ENCODE assay signal across 8 mouse cellular contexts in the genomic region with DNA sequence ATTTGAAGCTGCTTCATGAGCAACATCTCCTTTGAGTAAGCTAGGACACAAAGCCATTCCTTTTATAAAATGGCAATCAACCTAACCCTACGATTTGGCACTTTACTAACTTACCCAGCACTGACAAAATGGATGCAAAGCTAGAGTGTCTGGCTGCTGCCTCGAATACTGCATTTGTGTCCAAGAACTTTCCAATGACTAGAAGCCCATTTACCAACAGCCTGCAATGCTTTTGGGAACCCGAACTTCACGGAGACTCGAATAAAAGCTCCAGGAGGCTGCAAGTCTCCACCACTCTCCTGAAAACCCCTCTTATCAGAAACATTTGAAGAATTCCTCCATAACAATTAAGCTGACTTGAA. TPM values are rescaled to one million over a fixed set of nuclear protein-coding genes. Genes with fewer than 3 reads are reported as not detected.
DNase-seq lines count a peak whose midpoint lies in the region; ATAC-seq and TF ChIP-seq lines count a peak whose summit lies in the region.

No protein-coding gene starts in this region.

- H3K4me1 ChIP-seq in bone marrow macrophage, adult 2 months (ENCODE audit: control insufficient read depth, insufficient read depth, low read length), result peaks cover 17% of the 10 kb centered on the region
- peaks cover 13% of the 10 kb centered on the region for H3K4me1 ChIP-seq in forebrain, postnatal 0 days (ENCODE audit: insufficient read depth)

- H3K36me3 ChIP-seq in forebrain, postnatal 0 days (ENCODE audit: insufficient read depth), result no peaks in the 10 kb centered on the region
- no peaks in the 10 kb centered on the region for H3K36me3 ChIP-seq in macrophage (ENCODE audit: inconsistent target)

- H3K27ac ChIP-seq in bone marrow macrophage, adult 2 months (ENCODE audit: insufficient read depth, low read depth, low read length), result peak overlapping the region; percentile 76
- peak overlapping the region; percentile 98; the same call in 1 of the 2 replicates for H3K27ac ChIP-seq in forebrain, postnatal 0 days (ENCODE audit: low read depth, low read length)
- H3K27ac ChIP-seq in macrophage, result peak overlapping the region; percentile 75

- no peaks in the 10 kb centered on the region for H3K9me3 ChIP-seq in forebrain, postnatal 0 days (ENCODE audit: low read length)

- ATAC-seq in forebrain, postnatal 0 days, result no peak

- whole genome bisulfite sequencing in forebrain, postnatal 0 days, result 0% methylated on average over 5 of the region's 5 CpGs
- 0% methylated on average over 4 of the region's 5 CpGs for WGBS in macrophage (ENCODE audit: missing documents)

- no peak for TF ChIP-seq POLR2A in bone marrow macrophage, adult 2 months (IDR thresholded peaks at IDR 0.05; ENCODE audit: borderline replicate concordance, low read depth, low read length)

- intact Hi-C loops in left cerebral cortex, postnatal 4 days (cut with DNase I), result no loop called here

- H3K79me2 ChIP-seq in macrophage (ENCODE audit: inconsistent target), result peaks cover 56% of the 10 kb centered on the region

- TF ChIP-seq CTCF in bone marrow macrophage, adult 2 months (IDR thresholded peaks at IDR 0.05; ENCODE audit: low read depth, low read length), result no peak
- TF ChIP-seq CTCF in forebrain, postnatal 0 days (IDR thresholded peaks at IDR 0.05; ENCODE audit: low read depth), result no peak

- peak; percentile 6 to 15 for DNase-seq in layer of hippocampus, postnatal 10 days (ENCODE audit: low spot score in 2 of 2)
- no peak for DNase-seq in layer of hippocampus, adult 8-10 months (ENCODE audit: low spot score in 2 of 2)
- peak; percentile 27 for DNase-seq in forebrain, postnatal 0 days
- DNase-seq in left cerebral cortex, postnatal 4 days, result no peak
- no peak for DNase-seq in kidney, adult 8-10 months
- DNase-seq in adrenal gland, postnatal 25 days, result no peak

- H3K4me2 ChIP-seq in forebrain, postnatal 0 days (ENCODE audit: low read depth), result peak overlapping the region; percentile 80

- no peaks in the 10 kb centered on the region for H3K27me3 ChIP-seq in forebrain, postnatal 0 days (ENCODE audit: insufficient read depth, low read length)

- peak overlapping the region; percentile 94 for H3K4me3 ChIP-seq in bone marrow macrophage, adult 2 months (ENCODE audit: insufficient read depth, low read length)
- H3K4me3 ChIP-seq in forebrain, postnatal 0 days (ENCODE audit: low read depth, low read length), result peak overlapping the region; percentile 100
- peak overlapping the region; percentile 75 for H3K4me3 ChIP-seq in macrophage (ENCODE audit: inconsistent target)

- peak overlapping the region; percentile 98 for H3K9ac ChIP-seq in forebrain, postnatal 0 days

RNA-seq across cellular contexts. Expression of gene Tab2, which starts 1.4 kb away (rescaled TPM):
- 10 to 100 TPM; 61.9 to 69.2 TPM for total RNA-seq in layer of hippocampus, postnatal 10 days (2021)
- total RNA-seq in layer of hippocampus, adult 8-10 months (2022), result 10 to 100 TPM; 61.6 to 69.0 (median 66.4) TPM
- 127 and 142 TPM in 2 replicates for polyA plus RNA-seq in bone marrow macrophage, adult 2 months (2012; ENCODE audit: insufficient read depth, insufficient read length, missing spikeins)
- 45.1 and 62.4 TPM in 2 replicates for total RNA-seq in forebrain, postnatal 0 days (2014; rRNA removed)
- 6.3 and 9.8 TPM in 2 replicates for polyA plus RNA-seq in forebrain, postnatal 0 days (2015; fragmentation: Nextera tagmentation; extraction: Ambion mirVana)
- total RNA-seq in macrophage (2018; cell fraction: chromatin; rRNA removed), result 100 to 1,000 TPM; 125 to 434 (median 236) TPM
- total RNA-seq in macrophage (2018; cell fraction: cytosol; rRNA removed), result 100 to 1,000 TPM in 11 of 26 experiments, 10 to 100 TPM in 15; 85.2 to 163 (median 97.3) TPM
- total RNA-seq in macrophage (2018; cell fraction: nucleus; rRNA removed), result 100 to 1,000 TPM; 121 to 387 (median 166) TPM
- 68.6 to 151 TPM (median 74.9 TPM) in 3 replicates for polyA plus RNA-seq in macrophage (2018)
- total RNA-seq in left cerebral cortex, postnatal 4 days (2021), result 10 to 100 TPM; 69.7 to 71.4 TPM
- 56.6 and 60.7 TPM in 2 replicates for total RNA-seq in adrenal gland, postnatal 25 days (2021)

Comparison
In these comparisons a context has a peak if more than half of its experiments do, and no peak if none do; other contexts are left out.
1. DNase-seq: peak in layer of hippocampus, postnatal 10 days (2 of 2) and forebrain, postnatal 0 days (single experiment); none in layer of hippocampus, adult 8-10 months (0 of 2), left cerebral cortex, postnatal 4 days (single experiment), kidney, adult 8-10 months (0 of 2) and adrenal gland, postnatal 25 days (single experiment).
2. Peak in every context shown above with its lines, with median percentiles within 50 percentile points of each other: H3K27ac ChIP-seq and H3K4me3 ChIP-seq.